Mouse (Mus musculus) left cerebral cortex, postnatal 4 days (tissue): Measurements from ENCODE around the gene Glmp. TPM values are rescaled to one million over a fixed set of nuclear protein-coding genes. Genes with fewer than 3 reads are reported as not detected.
"Not testable (repeated sequence)": the region's sequence is repeated elsewhere in the genome, so short reads cannot be mapped to it uniquely, and the experiment has no call there.

Experiments used
- DNase-seq: peaks from one replicate; pipeline ENCODE4 v3.0.0-alpha.2; 2022
- intact Hi-C: fragments of 180-260 bp; cut with DNase I; formaldehyde crosslinking; loops from one replicate; pipeline ENCODE4 v1.15.1; 2025
- total RNA-seq, 2 experiments: library from RNA; stranded (reverse); gene quantifications; 2 replicates each; pipeline ENCODE4 v1.2.3; 2021

Glmp gene
- total RNA-seq, 2 experiments from 2014 or later, result 49.7 to 60.1 TPM

DNA sequence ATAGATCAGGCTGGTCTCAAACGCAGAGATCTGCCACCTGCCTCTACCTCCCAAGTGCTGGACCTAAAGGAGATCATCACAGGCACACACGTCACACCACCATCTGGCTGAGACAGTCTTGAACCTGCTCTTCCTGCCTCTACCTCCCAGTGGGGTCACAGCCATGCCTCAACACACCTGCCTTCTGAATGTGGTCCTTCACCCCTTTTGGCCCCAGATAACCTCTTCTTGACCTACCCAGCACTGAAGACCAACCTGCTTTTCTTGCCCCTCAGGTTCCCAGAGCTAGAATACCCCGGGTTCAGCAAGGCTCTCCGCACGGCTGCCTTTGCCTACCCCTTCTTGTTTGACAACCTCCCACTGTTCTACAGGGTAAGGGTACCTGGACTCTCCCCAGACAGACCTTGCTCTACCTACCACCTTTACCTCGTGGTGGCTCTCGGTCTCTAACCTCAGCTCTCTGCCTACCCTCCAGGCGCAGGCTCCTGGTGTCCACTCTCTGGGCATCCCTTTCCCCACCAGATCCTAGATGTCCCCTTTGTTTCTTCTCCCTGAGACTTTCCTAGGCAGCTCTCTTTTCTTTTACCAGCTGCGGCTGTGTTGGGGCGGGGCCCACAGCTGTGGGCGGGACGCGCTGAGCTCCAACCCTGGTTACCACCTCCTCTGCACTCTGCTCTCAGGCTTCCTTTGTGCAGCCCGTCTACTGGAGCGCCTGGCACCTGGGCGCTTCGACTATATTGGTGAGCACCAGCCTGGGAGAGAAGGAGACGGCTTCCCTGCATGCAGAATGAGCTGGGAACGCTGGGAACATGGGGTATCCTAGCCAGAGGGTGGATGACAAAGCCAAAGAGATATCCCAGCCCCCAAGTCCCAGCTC is 51.2 kb downstream of the Glmp start:
- intact Hi-C loops, DNase-seq: not testable (repeated sequence)

- DNase-seq, intact Hi-C loops: not testable (repeated sequence)
Observed at GRCm38 (mm10) chr3:88376644-88377043, 51.8 kb downstream of the Glmp start.

DNA sequence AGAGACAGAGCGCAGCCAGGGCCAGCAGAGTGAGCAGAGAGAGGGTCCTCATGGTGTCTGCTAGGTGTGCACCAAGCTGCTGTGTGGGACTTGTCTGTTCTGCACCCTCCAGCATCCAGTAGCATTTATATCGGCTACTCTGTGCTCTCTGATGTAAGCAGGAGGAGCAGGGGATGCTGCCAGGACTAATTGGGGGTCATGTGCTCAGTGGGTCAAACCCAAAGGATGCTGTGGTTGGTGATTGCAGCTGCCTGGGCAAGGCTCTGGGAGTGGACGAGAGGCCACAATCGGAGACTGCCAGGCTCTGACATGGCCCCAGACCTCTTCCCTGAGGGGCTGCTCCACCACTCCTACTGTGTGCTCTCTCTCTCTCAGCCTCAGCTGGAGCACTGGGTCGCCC is 53.8 kb downstream of the Glmp start, which contains the start of gene Bglap2:
Bglap2 (minus strand) TSS at position 101 of the 400 bp plus-strand sequence.
- DNase-seq, intact Hi-C loops: not testable (repeated sequence)

Other genes starting within 250 kb of the Glmp start
- gene Ttc24, start 246.7 kb upstream of the Glmp start, total RNA-seq, result not detected
- gene Iqgap3, start 243.1 kb upstream of the Glmp start, total RNA-seq, result 1 to 10 TPM; 3.5 to 3.9 TPM
- 100 to 1,000 TPM; 113 to 121 TPM for gene Mef2d, start 182.7 kb upstream of the Glmp start, total RNA-seq
- gene Rhbg, start 70.3 kb upstream of the Glmp start, total RNA-seq, result 1 to 10 TPM in 1 of 2 experiments, under 1 TPM in 1; 0.46 to 1.4 TPM
- gene Gm38392, start 37.8 kb upstream of the Glmp start, total RNA-seq, result under 1 TPM; 0.80 to 0.89 TPM
- gene Tsacc, start 28.0 kb upstream of the Glmp start, total RNA-seq, result 1 to 10 TPM; 4.4 TPM
- 100 to 1,000 TPM; 309 to 317 TPM for gene Cct3, start 27.9 kb upstream of the Glmp start, total RNA-seq
- gene Tmem79, start 11.1 kb downstream of the Glmp start, total RNA-seq, result 1 to 10 TPM; 1.5 to 2.0 TPM
- gene Smg5, start 11.2 kb downstream of the Glmp start, total RNA-seq, result 10 to 100 TPM; 76.7 to 79.8 TPM
- 1 to 10 TPM; 1.9 to 2.1 TPM for gene Paqr6, start 39.6 kb downstream of the Glmp start, total RNA-seq
- gene Bglap3, start 47.7 kb downstream of the Glmp start, total RNA-seq, result under 1 TPM in 1 of 2 experiments, not detected in 1; 0.36 TPM
- not detected for gene Bglap2, start 53.7 kb downstream of the Glmp start, total RNA-seq
- not detected for gene Bglap, start 59.4 kb downstream of the Glmp start, total RNA-seq
- 10 to 100 TPM; 15.7 to 16.0 TPM for gene Pmf1, start 85.3 kb downstream of the Glmp start, total RNA-seq
- 10 to 100 TPM; 43.7 to 47.7 TPM for gene Slc25a44, start 100.1 kb downstream of the Glmp start, total RNA-seq
- 10 to 100 TPM; 58.1 to 58.4 TPM for gene Sema4a, start 136.2 kb downstream of the Glmp start, total RNA-seq
- 10 to 100 TPM; 35.3 to 37.7 TPM for gene Lmna, start 184.9 kb downstream of the Glmp start, total RNA-seq
- gene Mex3a, start 207.4 kb downstream of the Glmp start, total RNA-seq, result 10 to 100 TPM; 80.5 to 87.8 TPM
- under 1 TPM in 1 of 2 experiments, not detected in 1; 0.83 TPM for gene Rab25, start 223.3 kb downstream of the Glmp start, total RNA-seq
- 100 to 1,000 TPM; 106 to 120 TPM for gene Lamtor2, start 228.1 kb downstream of the Glmp start, total RNA-seq
- gene Ubqln4, start 228.7 kb downstream of the Glmp start, total RNA-seq, result 100 to 1,000 TPM in 1 of 2 experiments, 10 to 100 TPM in 1; 97.5 to 105 TPM